Mouse (Mus musculus): ENCODE measurements around the gene Igf1. TPM values are rescaled to one million over a fixed set of nuclear protein-coding genes. Genes with fewer than 3 reads are reported as not detected.

Igf1 gene
- polyA plus RNA-seq, 1 experiment from 2014 or later: 48.9 TPM

DNA sequence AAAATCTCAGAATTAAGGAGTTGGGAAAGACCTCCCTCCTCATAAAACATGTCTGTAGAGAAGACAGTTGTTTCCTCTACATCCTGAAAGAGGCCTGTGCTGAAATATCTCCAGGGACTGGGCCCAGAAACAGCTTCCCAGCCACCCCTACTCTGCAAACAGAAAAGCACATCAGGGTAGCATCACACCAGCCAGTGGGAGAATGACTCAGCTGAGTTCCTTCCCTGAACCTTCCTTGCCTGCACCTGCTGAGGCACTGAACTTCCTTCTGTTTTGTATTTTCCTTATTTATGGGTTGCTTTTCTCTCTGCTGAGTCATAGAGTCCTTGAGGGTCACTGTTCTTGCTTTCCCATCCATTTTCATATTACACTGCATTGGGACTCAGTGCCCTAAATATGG is 31.8 kb downstream of the Igf1 start:
- Histone ChIP-seq H3K4me1 (no peaks in the 10 kb centered on the region), H3K36me3 (replicated peaks) (peaks cover 8% of the 10 kb centered on the region; the same call in 1 of the 2 replicates), H3K9me3 (no peaks in the 10 kb centered on the region), H3K27ac (replicated peaks) (no peak overlapping the region), H3K4me3 (no peak overlapping the region), H3K27me3 (replicated peaks; ENCODE audit: low read depth, poor library complexity, severe bottlenecking) (no peaks in the 10 kb centered on the region)
- no peak for DNase-seq (ENCODE audit: low spot score)

DNA sequence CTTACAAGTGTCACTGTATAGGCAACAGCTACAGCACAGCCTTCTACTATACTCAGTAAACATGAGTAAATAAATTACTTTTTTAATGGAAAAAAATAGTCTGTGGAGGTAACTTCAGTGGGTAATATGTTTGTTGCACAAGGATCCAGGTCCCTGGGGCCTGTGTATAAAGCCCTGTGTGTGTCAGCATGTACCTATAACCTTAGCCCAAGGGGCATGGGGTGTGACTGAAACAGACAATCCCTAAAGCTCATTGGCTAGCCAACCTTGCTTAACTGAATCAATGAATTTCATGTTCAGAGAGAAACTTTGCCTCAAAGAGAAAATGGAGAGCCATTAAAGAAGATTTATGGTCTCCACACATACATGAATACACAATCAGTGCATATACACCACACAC is 34.2 kb downstream of the Igf1 start:
- Histone ChIP-seq H3K27me3 (replicated peaks; ENCODE audit: low read depth, poor library complexity, severe bottlenecking) (no peaks in the 10 kb centered on the region), H3K36me3 (replicated peaks) (peaks cover 8% of the 10 kb centered on the region; the same call in 1 of the 2 replicates), H3K27ac (replicated peaks) (no peak overlapping the region), H3K4me1 (peaks cover 11% of the 10 kb centered on the region; the same call in 1 of the 2 replicates), H3K4me3 (no peak overlapping the region), H3K9me3 (no peaks in the 10 kb centered on the region)
- no peak for DNase-seq (ENCODE audit: low spot score)

DNA sequence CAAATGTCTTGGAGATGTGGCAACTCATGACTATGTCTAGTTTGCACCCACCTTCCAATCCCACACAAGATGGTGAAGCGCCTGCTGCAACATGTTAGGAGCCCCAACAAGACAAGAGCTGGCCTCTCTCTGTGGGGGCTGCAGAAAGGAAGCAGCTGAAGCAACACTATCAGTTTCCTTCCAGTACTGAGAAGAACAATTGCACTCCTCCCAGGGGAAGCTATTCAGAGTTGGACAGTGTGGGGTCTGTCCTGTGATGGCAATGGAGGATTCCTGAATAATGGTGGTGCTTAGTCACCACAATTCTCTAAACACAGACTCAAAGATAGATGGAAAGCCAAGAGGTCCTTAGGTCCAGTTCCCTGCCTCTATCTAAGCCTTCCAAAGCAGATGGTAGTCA is 35.2 kb downstream of the Igf1 start:
- no peak for DNase-seq (ENCODE audit: low spot score)
- peaks cover 14% of the 10 kb centered on the region; the same call in 1 of the 2 replicates for H3K4me1 ChIP-seq
- 85% methylated on average over 1 of the region's 1 CpGs for WGBS
- H3K27me3 ChIP-seq (replicated peaks; ENCODE audit: low read depth, poor library complexity, severe bottlenecking): no peaks in the 10 kb centered on the region
- H3K9me3 ChIP-seq: no peaks in the 10 kb centered on the region
- H3K36me3 ChIP-seq (replicated peaks): peaks cover 8% of the 10 kb centered on the region; the same call in 1 of the 2 replicates
- H3K27ac ChIP-seq (replicated peaks): no peak overlapping the region
- H3K4me3 ChIP-seq: no peak overlapping the region

DNA sequence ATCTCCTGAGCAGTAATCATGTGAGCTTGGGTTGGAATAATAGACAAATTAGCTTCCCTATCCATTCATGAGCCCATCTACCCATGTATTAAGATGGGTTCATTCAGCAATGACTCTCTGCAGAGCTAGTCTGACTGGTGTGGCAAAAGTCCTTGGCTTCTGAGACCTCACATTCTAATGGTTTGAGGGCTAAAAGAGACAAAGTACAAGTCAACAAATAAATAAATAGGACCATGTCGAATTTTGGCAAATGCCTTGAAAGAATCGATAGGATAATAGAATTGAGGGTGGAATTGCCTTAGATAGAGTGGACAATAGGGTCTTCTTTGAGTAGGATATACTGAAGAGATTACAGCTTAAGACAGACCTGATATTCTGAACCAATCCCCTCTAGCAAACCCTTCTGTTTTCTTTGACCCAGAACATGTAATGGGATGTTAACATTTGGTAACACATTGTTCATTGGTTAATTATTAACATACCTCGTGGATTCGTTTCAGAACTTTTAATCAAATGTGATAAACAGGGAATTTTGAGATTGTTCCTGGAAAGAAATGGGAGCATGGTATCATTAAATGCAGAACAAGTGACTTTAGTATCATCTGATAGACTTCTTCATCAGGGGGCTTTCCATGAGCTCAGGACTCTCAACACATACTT is 36.5 kb downstream of the Igf1 start:
- Histone ChIP-seq H3K4me1 (peaks cover 20% of the 10 kb centered on the region), H3K27ac (replicated peaks) (no peak overlapping the region), H3K27me3 (replicated peaks; ENCODE audit: low read depth, poor library complexity, severe bottlenecking) (no peaks in the 10 kb centered on the region), H3K4me3 (no peak overlapping the region), H3K9me3 (no peaks in the 10 kb centered on the region), H3K36me3 (replicated peaks) (peaks cover 8% of the 10 kb centered on the region; the same call in 1 of the 2 replicates)
- no peak for DNase-seq (ENCODE audit: low spot score)
- 88% methylated on average over 4 of the region's 4 CpGs for WGBS

DNA sequence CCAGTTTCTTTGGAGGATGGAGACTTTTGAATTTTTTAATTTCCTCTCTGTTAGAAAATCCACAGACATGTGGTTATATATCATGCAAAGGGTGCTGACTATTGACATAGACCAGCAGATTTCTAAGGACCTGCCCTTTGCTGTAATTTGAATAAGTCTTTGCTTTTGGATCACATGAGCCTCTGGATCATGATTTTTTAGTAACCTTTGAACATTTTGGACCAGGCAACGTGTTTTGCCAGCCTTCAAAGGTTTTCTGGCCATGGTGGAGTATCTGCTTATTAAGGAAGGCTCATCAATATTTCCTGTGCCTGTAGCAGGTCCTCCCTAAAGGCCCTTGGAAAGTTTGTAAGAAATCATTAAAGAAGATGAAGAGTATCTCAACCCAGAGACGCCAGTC is 37.3 kb downstream of the Igf1 start:
- Histone ChIP-seq H3K36me3 (replicated peaks) (peaks cover 8% of the 10 kb centered on the region; the same call in 1 of the 2 replicates), H3K4me3 (no peak overlapping the region), H3K9me3 (no peaks in the 10 kb centered on the region), H3K4me1 (peaks cover 20% of the 10 kb centered on the region), H3K27ac (replicated peaks) (no peak overlapping the region; the same call in 1 of the 2 replicates), H3K27me3 (replicated peaks; ENCODE audit: low read depth, poor library complexity, severe bottlenecking) (no peaks in the 10 kb centered on the region)
- DNase-seq (ENCODE audit: low spot score): no peak
- 64% methylated on average over 2 of the region's 2 CpGs for WGBS

DNA sequence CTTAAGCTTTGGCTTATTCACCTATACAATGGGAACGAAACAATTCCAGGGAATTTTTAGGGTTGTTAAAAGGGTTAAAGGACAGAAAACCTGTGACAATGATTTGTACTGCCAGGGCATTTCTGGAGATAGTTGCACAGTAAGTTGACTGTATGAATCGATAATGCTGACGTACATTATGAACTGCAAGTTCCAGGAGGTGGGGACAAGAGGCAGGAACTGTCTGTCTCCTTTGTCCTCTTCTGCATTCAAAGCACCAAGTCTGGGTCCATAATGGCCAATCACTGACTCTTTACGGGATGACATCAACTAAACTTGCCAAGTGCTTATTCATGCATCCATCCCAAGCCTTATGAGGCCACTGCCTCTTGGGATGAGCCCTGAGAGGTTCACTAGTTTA is 39.3 kb downstream of the Igf1 start:
- no peak for DNase-seq (ENCODE audit: low spot score)
- Histone ChIP-seq H3K27me3 (replicated peaks; ENCODE audit: low read depth, poor library complexity, severe bottlenecking) (no peaks in the 10 kb centered on the region), H3K36me3 (replicated peaks) (0 out of 2 replicates have a peak, but pooled peaks cover 4% of the 10 kb centered on the region), H3K9me3 (no peaks in the 10 kb centered on the region), H3K4me3 (no peak overlapping the region), H3K4me1 (peaks cover 24% of the 10 kb centered on the region), H3K27ac (replicated peaks) (peak overlapping the region; percentile 3; the same call in 1 of the 2 replicates)
- 93% methylated on average over 4 of the region's 4 CpGs for WGBS

DNA sequence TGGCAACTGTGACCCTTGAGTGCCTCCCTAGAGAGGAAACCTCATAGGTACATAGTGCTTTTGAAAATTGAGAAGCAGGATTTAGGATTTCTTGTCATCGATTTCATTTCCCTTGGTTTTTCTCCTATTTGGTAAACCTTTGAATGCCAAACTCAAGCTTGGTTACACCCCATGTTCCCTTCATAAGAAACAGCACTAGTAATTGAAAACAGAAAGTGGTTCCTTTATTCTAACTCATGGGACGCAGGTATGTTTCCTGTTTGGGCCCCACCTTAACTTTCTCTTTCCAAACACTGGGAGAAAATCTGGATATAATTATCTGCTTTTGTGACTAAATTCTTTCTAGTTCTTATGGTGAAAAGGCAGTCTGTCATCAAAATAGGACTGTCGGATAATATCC is 40.8 kb downstream of the Igf1 start:
- Histone ChIP-seq H3K36me3 (replicated peaks) (no peaks in the 10 kb centered on the region), H3K9me3 (no peaks in the 10 kb centered on the region), H3K27me3 (replicated peaks; ENCODE audit: low read depth, poor library complexity, severe bottlenecking) (no peaks in the 10 kb centered on the region), H3K27ac (replicated peaks) (0 out of 2 replicates have a peak overlapping the region, but pooled peaks have one; percentile 14), H3K4me1 (peaks cover 24% of the 10 kb centered on the region), H3K4me3 (no peak overlapping the region)
- 42% methylated on average over 3 of the region's 3 CpGs for WGBS
- DNase-seq (ENCODE audit: low spot score): no peak

DNA sequence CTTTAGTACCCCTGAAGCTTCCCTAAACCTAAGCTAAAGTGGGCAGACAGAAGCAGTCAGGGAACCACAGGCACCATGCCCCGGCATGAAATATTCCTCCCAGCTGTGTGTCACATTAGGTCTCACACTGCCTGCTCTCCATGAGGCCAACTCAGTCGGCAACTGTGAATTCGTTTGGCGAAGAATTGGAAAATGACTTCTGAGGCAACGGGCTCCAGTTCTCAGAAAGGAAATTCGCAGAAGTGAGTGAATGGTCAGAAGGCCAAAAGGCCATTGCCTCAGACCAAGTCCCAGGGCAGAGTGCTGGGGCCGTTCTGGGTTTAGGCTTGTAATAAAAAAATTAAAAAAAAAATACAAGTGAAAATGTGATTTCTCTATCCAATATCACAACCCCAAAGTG is 43.9 kb downstream of the Igf1 start:
- peaks cover 25% of the 10 kb centered on the region for H3K4me1 ChIP-seq
- H3K36me3 ChIP-seq (replicated peaks): no peaks in the 10 kb centered on the region
- no peak overlapping the region; the same call in 1 of the 2 replicates for H3K27ac ChIP-seq (replicated peaks)
- H3K9me3 ChIP-seq: no peaks in the 10 kb centered on the region
- H3K4me3 ChIP-seq: no peak overlapping the region
- DNase-seq (ENCODE audit: low spot score): no peak
- 68% methylated on average over 7 of the region's 7 CpGs for WGBS
- no peaks in the 10 kb centered on the region for H3K27me3 ChIP-seq (replicated peaks; ENCODE audit: low read depth, poor library complexity, severe bottlenecking)

DNA sequence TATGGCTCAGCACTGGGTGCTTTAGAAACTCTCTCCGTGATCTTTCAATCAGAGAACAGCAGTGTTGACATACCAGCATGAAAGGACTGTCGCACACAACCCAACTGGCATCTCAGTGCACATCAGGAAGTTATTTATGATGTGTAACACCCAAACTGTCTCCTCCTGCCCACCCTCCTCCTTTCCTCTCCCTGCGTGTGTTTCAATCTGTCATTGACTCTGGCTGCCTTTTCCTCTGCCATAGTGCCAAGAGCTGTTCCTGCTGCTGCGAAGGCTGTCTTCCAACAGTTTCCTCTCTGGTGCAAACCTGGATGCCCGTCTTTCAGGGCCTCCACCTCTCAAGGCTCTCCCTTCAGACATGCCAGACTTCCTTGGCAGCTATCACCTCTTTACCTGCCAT is 46.3 kb downstream of the Igf1 start:
- Histone ChIP-seq H3K36me3 (replicated peaks) (no peaks in the 10 kb centered on the region), H3K27me3 (replicated peaks; ENCODE audit: low read depth, poor library complexity, severe bottlenecking) (no peaks in the 10 kb centered on the region), H3K4me1 (peaks cover 15% of the 10 kb centered on the region), H3K9me3 (no peaks in the 10 kb centered on the region), H3K4me3 (no peak overlapping the region), H3K27ac (replicated peaks) (0 out of 2 replicates have a peak overlapping the region, but pooled peaks have one; percentile 54)
- 72% methylated on average over 5 of the region's 5 CpGs for WGBS
- DNase-seq (ENCODE audit: low spot score): no peak

DNA sequence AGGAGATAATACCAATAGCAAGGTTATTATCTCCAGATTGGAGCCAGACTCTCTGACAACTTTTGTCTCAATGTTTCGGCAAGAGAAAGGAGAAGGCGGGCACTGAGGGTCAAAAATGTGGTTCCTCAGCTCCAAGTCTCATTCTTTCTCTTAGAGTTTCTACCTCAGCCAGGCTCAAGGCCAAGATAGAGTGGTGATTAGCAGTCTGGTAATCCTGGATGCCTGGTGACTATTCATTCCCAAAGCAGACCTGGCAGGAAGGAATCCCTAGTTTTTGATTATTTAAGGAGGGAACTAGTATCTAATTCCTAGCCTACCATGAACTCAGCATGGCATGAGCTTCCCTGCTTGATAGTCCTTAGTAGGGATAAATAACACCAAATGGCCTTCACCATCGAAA is 47.0 kb downstream of the Igf1 start:
- Histone ChIP-seq H3K4me1 (peaks cover 15% of the 10 kb centered on the region), H3K4me3 (no peak overlapping the region), H3K27ac (replicated peaks) (no peak overlapping the region), H3K36me3 (replicated peaks) (no peaks in the 10 kb centered on the region), H3K27me3 (replicated peaks; ENCODE audit: low read depth, poor library complexity, severe bottlenecking) (no peaks in the 10 kb centered on the region), H3K9me3 (no peaks in the 10 kb centered on the region)
- WGBS: 81% methylated on average over 3 of the region's 3 CpGs
- no peak for DNase-seq (ENCODE audit: low spot score)

DNA sequence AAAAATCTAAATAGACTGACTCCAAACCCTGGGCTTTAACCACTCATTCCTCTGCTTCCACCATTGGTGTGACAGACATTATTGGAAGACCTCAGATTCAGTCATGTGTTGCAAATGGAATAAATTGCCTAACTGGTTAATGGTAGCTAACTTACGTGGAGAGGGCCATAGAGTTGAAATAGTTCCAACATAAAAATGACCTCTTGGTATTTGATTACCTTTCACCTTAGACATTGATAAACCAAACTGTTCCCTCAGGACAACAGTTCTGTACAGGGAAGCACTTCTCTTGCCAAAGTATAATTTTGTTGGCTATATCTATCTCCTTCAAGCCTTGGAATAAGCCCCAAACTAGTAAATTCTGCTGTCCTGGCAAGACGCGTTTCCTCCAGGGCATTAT is 48.1 kb downstream of the Igf1 start:
- no peak for DNase-seq (ENCODE audit: low spot score)
- no peak overlapping the region for H3K27ac ChIP-seq (replicated peaks)
- H3K4me3 ChIP-seq: no peak overlapping the region
- H3K9me3 ChIP-seq: no peaks in the 10 kb centered on the region
- peaks cover 15% of the 10 kb centered on the region for H3K4me1 ChIP-seq
- no peaks in the 10 kb centered on the region for H3K27me3 ChIP-seq (replicated peaks; ENCODE audit: low read depth, poor library complexity, severe bottlenecking)
- no peaks in the 10 kb centered on the region for H3K36me3 ChIP-seq (replicated peaks)
- WGBS: 93% methylated on average over 3 of the region's 3 CpGs

DNA sequence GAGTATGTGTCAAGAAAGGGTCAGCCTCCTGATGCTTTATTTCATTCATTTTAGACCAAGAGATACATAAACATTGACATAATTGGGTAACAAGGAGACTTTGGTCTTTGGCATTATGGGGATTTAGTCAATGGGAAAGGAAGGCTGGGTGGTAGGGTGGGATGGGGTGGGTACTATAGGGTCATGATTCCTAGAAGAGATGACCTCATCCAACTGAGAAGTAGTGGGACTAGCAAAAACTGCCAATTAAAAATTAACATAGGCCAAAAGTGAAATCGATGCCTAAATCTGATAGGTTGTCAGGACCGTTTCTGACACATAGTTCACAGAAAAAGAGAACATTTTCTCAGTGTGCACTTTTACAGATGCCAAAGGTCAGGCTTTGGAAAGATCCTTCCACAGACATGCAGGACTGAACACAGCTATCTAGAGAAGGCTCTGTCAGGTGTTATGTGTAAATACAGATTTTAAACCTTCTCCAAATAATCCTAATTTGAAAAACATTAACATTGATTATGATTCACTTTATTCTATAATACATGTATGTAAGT is 48.8 kb downstream of the Igf1 start:
- DNase-seq (ENCODE audit: low spot score): no peak
- no peaks in the 10 kb centered on the region for H3K36me3 ChIP-seq (replicated peaks)
- peaks cover 15% of the 10 kb centered on the region for H3K4me1 ChIP-seq
- 90% methylated on average over 2 of the region's 2 CpGs for WGBS
- no peak overlapping the region for H3K4me3 ChIP-seq
- H3K9me3 ChIP-seq: no peaks in the 10 kb centered on the region
- no peaks in the 10 kb centered on the region for H3K27me3 ChIP-seq (replicated peaks; ENCODE audit: low read depth, poor library complexity, severe bottlenecking)
- no peak overlapping the region for H3K27ac ChIP-seq (replicated peaks)

DNA sequence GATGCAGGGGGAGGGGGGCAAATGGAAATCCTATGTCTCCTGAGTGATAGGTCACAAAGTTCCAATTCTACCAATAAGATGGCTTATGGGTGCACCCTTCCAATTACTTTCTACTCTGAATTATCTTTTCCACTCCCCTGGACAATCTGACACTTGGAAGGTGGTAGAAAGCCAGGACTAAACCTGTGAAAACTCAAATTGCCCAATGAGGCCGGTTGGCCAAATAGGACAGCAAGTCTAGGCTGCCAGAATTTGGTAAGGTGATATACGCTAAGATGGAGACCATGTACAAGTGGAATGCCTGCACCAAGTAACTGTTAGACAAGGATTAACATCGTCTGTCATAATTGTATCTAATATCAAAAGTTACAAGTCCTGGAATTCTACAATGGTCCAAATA is 55.8 kb downstream of the Igf1 start:
- H3K36me3 ChIP-seq (replicated peaks): peaks cover 8% of the 10 kb centered on the region; the same call in 1 of the 2 replicates
- H3K27me3 ChIP-seq (replicated peaks; ENCODE audit: low read depth, poor library complexity, severe bottlenecking): no peaks in the 10 kb centered on the region
- H3K27ac ChIP-seq (replicated peaks): no peak overlapping the region
- DNase-seq (ENCODE audit: low spot score): no peak
- WGBS: 91% methylated on average over 3 of the region's 3 CpGs
- no peaks in the 10 kb centered on the region for H3K9me3 ChIP-seq
- 0 out of 2 replicates have a peak, but pooled peaks cover 3% of the 10 kb centered on the region for H3K4me1 ChIP-seq
- H3K4me3 ChIP-seq: no peak overlapping the region

Data from embryonic facial prominence, embryonic 10.5 days (tissue).